Mouse (Mus musculus) heart, embryonic 14.5 days (tissue): ENCODE measurements at regions not wholly inside any gene's neighbourhood (a gene's known extent, or its start where the extent isn't known, plus 50 kb on each side); places are given as distances from the start of the nearest gene placed in this dataset.
"Not testable (repeated sequence)": the region's sequence is repeated elsewhere in the genome, so short reads cannot be mapped to it uniquely, and the experiment has no call there.

Experiments
- ATAC-seq: fragments of 200-750 bp; cut with Nextera tagmentation; 2 replicates; pipeline ENCODE4 v1.8.0; 2017; ENCODE audit warnings: low read depth, moderate TSS enrichment; ENCODE audit not compliant: insufficient number of reproducible peaks, insufficient read depth, low FRiP score
- H3K27ac ChIP-seq, 2 experiments: fragments of 200-500 bp in 1 of 2; fragments of 300-500 bp in 1 of 2; sonication (generic) in 1 of 2; replicated peaks in 1 of 2; 2 replicates each; pipeline ENCODE4 v1.5.1; 2012 to 2014; ENCODE audit warnings: low read depth in 2 of 2, low read length in 2 of 2, control low read depth in 1 of 2, mild to moderate bottlenecking in 1 of 2, mixed read lengths in 1 of 2; ENCODE audit not compliant: control insufficient read depth in 1 of 2, insufficient read depth in 1 of 2
- H3K27me3 ChIP-seq: fragments of 300-500 bp; sonication (generic); 2 replicates; pipeline ENCODE4 v1.6.1; 2014; ENCODE audit warnings: mild to moderate bottlenecking, low read length, control low read depth; ENCODE audit not compliant: control insufficient read depth, insufficient read depth
- H3K36me3 ChIP-seq: fragments of 300-500 bp; sonication (generic); 2 replicates; pipeline ENCODE4 v1.6.1; 2014; ENCODE audit warnings: mild to moderate bottlenecking, control low read depth, low read length, mixed read lengths; ENCODE audit not compliant: control insufficient read depth, insufficient read depth
- H3K4me1 ChIP-seq, 2 experiments: fragments of 200-500 bp in 1 of 2; fragments of 300-500 bp in 1 of 2; sonication (generic) in 1 of 2; 2 replicates each; pipeline ENCODE4 v1.6.1; 2012 to 2014; ENCODE audit warnings: low read length in 2 of 2, control low read depth in 1 of 2, mixed read lengths in 1 of 2; ENCODE audit not compliant: control insufficient read depth in 2 of 2, insufficient read depth in 2 of 2
- H3K4me2 ChIP-seq: fragments of 300-500 bp; sonication (generic); 2 replicates; pipeline ENCODE4 v1.6.1; 2014; ENCODE audit warnings: mild to moderate bottlenecking, low read length
- H3K4me3 ChIP-seq, 2 experiments: fragments of 200-500 bp in 1 of 2; fragments of 300-500 bp in 1 of 2; sonication (generic) in 1 of 2; 2 replicates each; pipeline ENCODE4 v1.5.1; 2012 to 2014; ENCODE audit warnings: low read length in 2 of 2, mild to moderate bottlenecking in 2 of 2, control low read depth in 1 of 2, low read depth in 1 of 2, moderate library complexity in 1 of 2; ENCODE audit not compliant: control insufficient read depth in 1 of 2, insufficient read depth in 1 of 2
- H3K9ac ChIP-seq: fragments of 300-500 bp; sonication (generic); 2 replicates; pipeline ENCODE4 v1.6.1; 2014; ENCODE audit warnings: mild to moderate bottlenecking, low read length
- H3K9me3 ChIP-seq: fragments of 300-500 bp; sonication (generic); 2 replicates; pipeline ENCODE4 v1.6.1; 2016; ENCODE audit warnings: low read length, control low read depth; ENCODE audit not compliant: control insufficient read depth
- WGBS: fragments of 180-500 bp; shearing (Covaris S2); extraction: QIAGEN DNeasy Blood & Tissue Kit; methylation state at CpG from one replicate; pipeline ENCODE4 v1.1.7; 2014; 5-methylcytosine and 5-hydroxymethylcytosine counted together

- ATAC-seq = no peak
- Histone ChIP-seq H3K9ac (no peak overlapping the region), H3K4me1 (no peaks in the 10 kb centered on the region), H3K4me3 (no peak overlapping the region), H3K36me3 (no peaks in the 10 kb centered on the region), H3K27me3 (no peaks in the 10 kb centered on the region), H3K9me3 (no peaks in the 10 kb centered on the region), H3K4me2 (no peak overlapping the region), H3K27ac (no peak overlapping the region)
- 78% methylated on average over 3 of the region's 3 CpGs for WGBS
These were observed 234.0 kb upstream of the Hand2 start for GRCm38 (mm10) chr8:57086811-57087210.

GRCm38 (mm10) chr8:57092403-57092802 is 228.4 kb upstream of the Hand2 start:
- no peaks in the 10 kb centered on the region for H3K4me1 ChIP-seq
- no peak overlapping the region for H3K9ac ChIP-seq
- no peak overlapping the region for H3K4me2 ChIP-seq
- ATAC-seq = no peak
- H3K4me3 ChIP-seq = no peak overlapping the region
- no peaks in the 10 kb centered on the region for H3K27me3 ChIP-seq
- WGBS = 82% methylated on average over 4 of the region's 4 CpGs
- H3K9me3 ChIP-seq = no peaks in the 10 kb centered on the region
- no peaks in the 10 kb centered on the region for H3K36me3 ChIP-seq
- no peak overlapping the region for H3K27ac ChIP-seq

GRCm38 (mm10) chr8:57095169-57095568 is 225.6 kb upstream of the Hand2 start:
- ATAC-seq = no peak
- Histone ChIP-seq H3K4me1 (no peaks in the 10 kb centered on the region), H3K4me2 (no peak overlapping the region), H3K9me3 (no peaks in the 10 kb centered on the region), H3K36me3 (no peaks in the 10 kb centered on the region), H3K4me3 (no peak overlapping the region), H3K9ac (no peak overlapping the region), H3K27ac (no peak overlapping the region), H3K27me3 (no peaks in the 10 kb centered on the region)
- WGBS = 45% methylated on average over 2 of the region's 2 CpGs

- H3K27ac ChIP-seq = peak overlapping the region in 1 of 2 experiments; percentile 53; a peak in 1 of 4 replicates
- H3K4me1 ChIP-seq, H3K36me3 ChIP-seq, H3K27me3 ChIP-seq, H3K9me3 ChIP-seq, H3K9ac ChIP-seq, H3K4me3 ChIP-seq, H3K4me2 ChIP-seq: not testable (repeated sequence)
- 38% methylated on average over 2 of the region's 6 CpGs for WGBS
- ATAC-seq = peak; percentile 68; the same call in 1 of the 2 replicates
These were observed 209.9 kb upstream of the Hand2 start for GRCm38 (mm10) chr8:57110765-57111402.

- no peak overlapping the region for H3K4me2 ChIP-seq
- peak overlapping the region in 1 of 2 experiments; percentile 53; a peak in 2 of 4 replicates for H3K27ac ChIP-seq
- no peaks in the 10 kb centered on the region for H3K27me3 ChIP-seq
- H3K4me3 ChIP-seq = no peak overlapping the region
- WGBS = 70% methylated on average over 2 of the region's 2 CpGs
- H3K9ac ChIP-seq = no peak overlapping the region
- peaks cover 0 to 5% of the 10 kb centered on the region in 2 experiments; a peak in 2 of 4 replicates for H3K4me1 ChIP-seq
- 0 out of 2 replicates have a peak, but pooled peaks cover 5% of the 10 kb centered on the region for H3K9me3 ChIP-seq
- no peaks in the 10 kb centered on the region for H3K36me3 ChIP-seq
- no peak for ATAC-seq
These were observed 209.4 kb upstream of the Hand2 start for GRCm38 (mm10) chr8:57111403-57111771.

DNA sequence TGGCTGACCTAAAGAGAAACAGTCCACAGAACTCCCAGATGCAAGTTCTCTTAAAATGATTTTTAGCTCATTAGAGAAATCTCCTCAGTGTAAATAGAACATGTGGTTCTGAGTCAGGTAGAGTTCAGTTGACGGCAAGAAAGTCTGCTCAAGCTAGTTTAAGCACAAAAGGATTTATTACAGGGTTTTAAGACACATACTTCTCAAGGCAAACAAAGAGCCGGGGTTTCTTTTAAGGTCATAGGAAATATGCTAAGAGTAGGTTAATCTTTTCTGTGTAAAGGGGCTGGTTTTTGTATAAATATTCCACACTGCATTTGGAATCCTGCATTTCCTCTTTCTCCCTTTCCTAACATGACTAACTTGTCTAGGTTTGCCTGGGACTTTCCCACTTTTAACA is 206.9 kb upstream of the Hand2 start:
- Histone ChIP-seq H3K9ac (no peak overlapping the region), H3K36me3 (no peaks in the 10 kb centered on the region), H3K4me1 (peaks cover 0 to 5% of the 10 kb centered on the region in 2 experiments; a peak in 2 of 4 replicates), H3K9me3 (0 out of 2 replicates have a peak, but pooled peaks cover 5% of the 10 kb centered on the region), H3K4me3 (no peak overlapping the region), H3K27me3 (no peaks in the 10 kb centered on the region), H3K27ac (no peak overlapping the region), H3K4me2 (no peak overlapping the region)
- ATAC-seq = no peak
- WGBS = 85% methylated on average over 2 of the region's 2 CpGs

GRCm38 (mm10) chr8:57115303-57115702 is 205.5 kb upstream of the Hand2 start:
- no peak overlapping the region for H3K4me2 ChIP-seq
- H3K27me3 ChIP-seq = no peaks in the 10 kb centered on the region
- no peak for ATAC-seq
- H3K36me3 ChIP-seq = no peaks in the 10 kb centered on the region
- peak overlapping the region in 1 of 2 experiments; percentile 11; a peak in 1 of 4 replicates for H3K27ac ChIP-seq
- H3K4me3 ChIP-seq = no peak overlapping the region
- WGBS = 86% methylated on average over 2 of the region's 2 CpGs
- H3K9ac ChIP-seq = no peak overlapping the region
- 0 out of 2 replicates have a peak, but pooled peaks cover 5% of the 10 kb centered on the region for H3K9me3 ChIP-seq
- peaks cover 0 to 5% of the 10 kb centered on the region in 2 experiments; a peak in 2 of 4 replicates for H3K4me1 ChIP-seq

DNA sequence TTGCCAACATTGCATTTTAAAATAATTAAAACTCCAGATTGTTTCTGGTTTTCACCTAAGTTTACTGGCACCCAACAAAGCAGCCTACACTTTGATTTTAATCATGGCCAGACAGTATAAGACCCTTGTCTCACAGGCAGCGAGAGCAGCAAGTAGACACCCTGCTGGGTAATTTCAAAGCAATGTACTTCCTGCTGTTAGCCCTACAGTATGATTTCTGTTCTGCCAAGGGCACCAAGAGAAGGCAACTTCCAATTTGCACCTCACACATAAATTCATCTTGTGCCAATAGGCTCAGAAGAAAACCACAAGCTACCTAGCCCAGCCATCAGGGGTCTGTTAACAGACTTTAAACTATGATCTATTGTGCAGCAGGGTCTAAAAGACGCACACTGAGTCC is 186.7 kb upstream of the Hand2 start:
- Histone ChIP-seq H3K27ac (peak overlapping the region; percentile 29 to 59; a peak in 3 of 4 replicates), H3K9ac (no peak overlapping the region)
- 48% methylated on average over 2 of the region's 2 CpGs for WGBS

More for the DNA sequence above, 186.7 kb upstream of the Hand2 start:
- Histone ChIP-seq H3K36me3 (no peaks in the 10 kb centered on the region), H3K9me3 (no peaks in the 10 kb centered on the region), H3K4me2 (no peak overlapping the region), H3K4me3 (no peak overlapping the region), H3K4me1 (peaks cover 3 to 9% of the 10 kb centered on the region in 2 experiments), H3K27me3 (no peaks in the 10 kb centered on the region)
- ATAC-seq = no peak
